Mouse (Mus musculus) liver, embryonic 11.5 days (tissue): ENCODE data around the gene Serpina1d. TPM values are rescaled to one million over a fixed set of nuclear protein-coding genes. Genes with fewer than 3 reads are reported as not detected.
"Not testable (repeated sequence)": the region's sequence is repeated elsewhere in the genome, so short reads cannot be mapped to it uniquely, and the experiment has no call there.

Experiments used
- ATAC-seq: fragments of 200-750 bp; cut with Nextera tagmentation; replicated peaks from 2 replicates; pipeline ENCODE4 v1.8.0; 2017; ENCODE audit warnings: moderate number of reproducible peaks, mild to moderate bottlenecking, moderate TSS enrichment, moderate library complexity; ENCODE audit not compliant: low FRiP score
- DNase-seq: peaks from one replicate; pipeline ENCODE4 v3.0.0-alpha.2; 2017; ENCODE audit warnings: low spot score
- H3K27ac ChIP-seq: fragments of 300-500 bp; sonication (generic); 2 replicates; pipeline ENCODE4 v1.5.1; 2014; ENCODE audit warnings: mild to moderate bottlenecking, low read depth, low read length, control low read depth
- H3K27me3 ChIP-seq: fragments of 300-500 bp; sonication (generic); replicated peaks from 2 replicates; pipeline ENCODE4 v1.6.1; 2014; ENCODE audit warnings: low read length, mixed read lengths; ENCODE audit not compliant: control insufficient read depth, insufficient read depth
- H3K36me3 ChIP-seq: fragments of 300-500 bp; sonication (generic); 2 replicates; pipeline ENCODE4 v1.6.1; 2014; ENCODE audit warnings: mild to moderate bottlenecking, low read length, moderate library complexity, mixed read lengths; ENCODE audit not compliant: control insufficient read depth, insufficient read depth
- H3K4me1 ChIP-seq: fragments of 300-500 bp; sonication (generic); replicated peaks from 2 replicates; pipeline ENCODE4 v1.6.1; 2014; ENCODE audit warnings: low read length, mixed read lengths; ENCODE audit not compliant: control insufficient read depth, insufficient read depth
- H3K4me2 ChIP-seq: fragments of 300-500 bp; sonication (generic); 2 replicates; pipeline ENCODE4 v1.6.1; 2014; ENCODE audit warnings: mild to moderate bottlenecking, control low read depth, moderate library complexity
- H3K4me3 ChIP-seq: fragments of 300-500 bp; sonication (generic); 2 replicates; pipeline ENCODE4 v1.5.1; 2014; ENCODE audit warnings: low read depth, low read length, control low read depth
- H3K9ac ChIP-seq: fragments of 300-500 bp; sonication (generic); 2 replicates; pipeline ENCODE4 v1.6.1; 2014; ENCODE audit warnings: low read depth, low read length, control low read depth
- H3K9me3 ChIP-seq: fragments of 300-500 bp; sonication (generic); 2 replicates; pipeline ENCODE4 v1.6.1; 2016; ENCODE audit warnings: low read length, inconsistent platforms, mixed read lengths; ENCODE audit not compliant: control insufficient read depth
- WGBS: fragments of 180-500 bp; shearing (Covaris S2); extraction: QIAGEN DNeasy Blood & Tissue Kit; methylation state at CpG from one replicate; pipeline ENCODE4 v1.1.7; 2014; 5-methylcytosine and 5-hydroxymethylcytosine counted together
- polyA plus RNA-seq: library from polyadenylated mRNA; unstranded; fragments of >200 nt; fragmentation: Nextera tagmentation; extraction: Ambion mirVana; gene quantifications from 2 replicates; pipeline ENCODE4 v1.2.1, GENCODE M21; 2014

Gene Serpina1d
- polyA plus RNA-seq = 51.9 and 59.9 TPM in 2 replicates

DNA sequence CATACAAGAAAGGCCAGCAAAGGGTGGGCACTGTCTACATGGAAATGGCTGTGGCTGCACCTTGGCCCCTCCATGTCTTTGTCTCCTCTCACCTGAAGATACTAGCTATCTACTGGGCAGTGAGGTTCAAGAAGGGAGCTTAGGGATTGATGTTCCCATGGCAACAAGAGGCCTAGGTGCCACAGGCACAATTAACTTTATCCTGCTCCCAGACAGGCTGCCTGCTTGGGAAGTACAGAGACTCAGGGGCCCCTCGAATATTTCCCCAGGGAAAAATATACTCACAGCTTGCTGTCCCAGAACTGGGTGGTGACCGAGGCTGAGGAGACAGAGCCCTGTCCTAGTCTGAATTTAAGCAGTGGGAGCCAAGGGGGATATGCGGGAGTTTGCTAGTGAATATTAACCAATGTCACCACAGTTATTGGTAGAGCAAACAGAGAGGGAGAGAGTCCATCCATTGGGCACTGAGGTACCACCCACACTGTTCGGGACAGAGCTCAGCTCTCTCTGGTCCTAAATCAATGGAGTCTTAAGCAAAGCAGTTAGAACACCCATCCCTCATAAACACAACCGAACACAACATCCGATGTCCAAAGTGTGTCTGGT, at the start of gene Serpina1d:
Gene Serpina1d, minus strand, starts transcription at position 347 of the 606 bp plus-strand sequence.
- not testable (repeated sequence) for H3K27me3 ChIP-seq, H3K9ac ChIP-seq, H3K27ac ChIP-seq, H3K4me2 ChIP-seq, H3K36me3 ChIP-seq, H3K9me3 ChIP-seq, H3K4me1 ChIP-seq, DNase-seq, H3K4me3 ChIP-seq, ATAC-seq
- 65% methylated on average over 6 of the region's 6 CpGs for WGBS

DNA sequence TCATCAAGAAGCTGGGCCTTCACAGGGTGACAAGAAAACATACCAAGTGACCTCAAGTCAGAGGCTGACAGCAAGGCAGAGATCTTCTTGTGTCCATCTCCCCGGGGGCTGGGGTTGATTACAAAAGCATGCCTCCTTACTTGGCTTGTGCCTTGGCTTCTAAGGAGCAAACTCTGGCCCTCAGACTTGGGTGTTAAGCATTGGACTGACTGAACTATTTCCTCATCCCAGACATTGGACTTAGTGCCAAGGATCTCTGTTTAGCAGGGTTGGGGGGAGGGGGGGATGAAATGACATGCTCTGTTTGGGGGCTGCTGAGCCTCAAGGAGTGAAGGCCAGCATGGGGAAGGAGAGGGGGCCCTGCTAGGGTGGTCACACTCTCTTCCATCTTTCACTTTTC, 2.8 kb downstream of the Serpina1d start:
- ATAC-seq, DNase-seq, H3K4me1 ChIP-seq, H3K9me3 ChIP-seq, H3K4me3 ChIP-seq, H3K36me3 ChIP-seq, H3K27ac ChIP-seq, H3K27me3 ChIP-seq, H3K9ac ChIP-seq, H3K4me2 ChIP-seq: not testable (repeated sequence)
- WGBS = 80% methylated on average over 1 of the region's 1 CpGs

GRCm38 (mm10) chr12:103763083-103763482, 10.3 kb downstream of the Serpina1d start:
- H3K4me2 ChIP-seq, DNase-seq, H3K9me3 ChIP-seq, ATAC-seq, H3K9ac ChIP-seq, H3K4me3 ChIP-seq, H3K4me1 ChIP-seq, H3K27me3 ChIP-seq, H3K27ac ChIP-seq, H3K36me3 ChIP-seq: not testable (repeated sequence)
- 79% methylated on average over 3 of the region's 3 CpGs for WGBS

DNA sequence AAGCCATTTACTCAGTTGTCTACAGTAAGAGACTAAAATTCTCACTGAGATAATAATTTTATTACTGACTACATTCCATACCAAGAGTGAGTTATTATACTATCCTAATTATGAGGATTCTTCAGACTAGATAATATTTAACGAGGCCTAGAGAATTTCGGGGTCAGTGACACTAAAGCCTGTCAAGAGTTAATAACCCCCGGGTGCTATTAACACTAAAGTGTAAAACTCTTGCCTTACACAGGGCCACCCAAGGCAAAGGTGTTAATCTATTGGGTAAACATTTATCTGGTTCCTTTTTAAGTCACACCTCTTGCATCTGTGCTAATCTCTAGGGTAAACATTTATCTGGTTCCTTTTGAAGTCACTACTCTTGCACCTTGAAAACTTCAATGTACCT, 13.1 kb downstream of the Serpina1d start:
- not testable (repeated sequence) for H3K9me3 ChIP-seq, ATAC-seq, H3K4me1 ChIP-seq, H3K4me2 ChIP-seq, H3K9ac ChIP-seq, H3K4me3 ChIP-seq, H3K27me3 ChIP-seq, H3K27ac ChIP-seq, H3K36me3 ChIP-seq, DNase-seq
- WGBS = 82% methylated on average over 3 of the region's 3 CpGs

DNA sequence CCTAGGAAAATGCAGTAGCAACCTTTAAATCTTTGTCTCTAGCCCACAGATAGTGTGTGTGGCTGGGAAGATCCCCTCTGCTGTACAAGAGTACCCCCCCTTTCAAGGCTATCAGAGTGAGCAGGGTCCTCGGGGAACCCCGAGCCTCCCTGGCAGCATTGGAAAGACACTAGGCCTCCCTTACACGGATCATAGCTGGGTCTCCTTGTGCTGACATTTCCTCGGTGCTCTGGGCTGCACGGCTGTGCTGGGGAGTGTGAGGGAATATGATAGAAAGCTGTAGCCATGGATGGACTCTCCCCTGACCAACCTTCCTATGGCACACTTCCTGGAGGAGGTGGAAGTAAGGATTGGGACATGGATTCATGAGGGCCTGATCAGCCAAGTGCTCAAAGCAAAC, 27.4 kb downstream of the Serpina1d start:
- not testable (repeated sequence) for H3K4me3 ChIP-seq, DNase-seq, H3K9ac ChIP-seq, H3K4me2 ChIP-seq, H3K27ac ChIP-seq, H3K27me3 ChIP-seq, ATAC-seq, H3K9me3 ChIP-seq, H3K4me1 ChIP-seq, H3K36me3 ChIP-seq
- 76% methylated on average over 5 of the region's 5 CpGs for WGBS

GRCm38 (mm10) chr12:103737791-103738580, 35.4 kb downstream of the Serpina1d start:
- H3K9ac ChIP-seq, H3K4me2 ChIP-seq, DNase-seq, H3K36me3 ChIP-seq, H3K27me3 ChIP-seq, H3K9me3 ChIP-seq, H3K27ac ChIP-seq, ATAC-seq, H3K4me1 ChIP-seq: not testable (repeated sequence)
- 66% methylated on average over 5 of the region's 6 CpGs for WGBS
- peak overlapping the region; percentile 38 for H3K4me3 ChIP-seq

GRCm38 (mm10) chr12:103735566-103735965, 37.8 kb downstream of the Serpina1d start:
- not testable (repeated sequence) for H3K27me3 ChIP-seq, H3K4me3 ChIP-seq, H3K9me3 ChIP-seq, H3K4me1 ChIP-seq, H3K36me3 ChIP-seq, H3K9ac ChIP-seq, H3K27ac ChIP-seq, ATAC-seq, H3K4me2 ChIP-seq, DNase-seq
- 81% methylated on average over 4 of the region's 4 CpGs for WGBS

DNA sequence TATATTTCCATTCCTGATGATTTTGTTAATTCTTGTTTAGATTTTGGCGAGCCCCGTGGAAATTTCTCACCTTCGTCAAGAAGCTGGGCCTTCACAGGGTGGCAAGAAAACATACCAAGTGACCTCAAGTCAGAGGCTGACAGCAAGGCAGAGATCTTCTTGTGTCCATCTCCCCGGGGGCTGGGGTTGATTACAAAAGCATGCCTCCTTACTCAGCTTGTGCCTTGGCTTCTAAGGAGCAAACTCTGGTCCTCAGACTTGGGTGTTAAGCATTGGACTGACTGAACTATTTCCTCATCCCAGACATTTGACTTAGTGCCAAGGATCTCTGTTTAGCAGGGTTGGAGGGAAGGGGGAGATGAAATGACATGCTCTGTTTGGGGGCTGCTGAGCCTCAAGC, 38.3 kb downstream of the Serpina1d start:
- H3K9ac ChIP-seq, H3K4me3 ChIP-seq, ATAC-seq, H3K4me1 ChIP-seq, H3K9me3 ChIP-seq, H3K4me2 ChIP-seq, H3K36me3 ChIP-seq, DNase-seq, H3K27me3 ChIP-seq, H3K27ac ChIP-seq: not testable (repeated sequence)
- 67% methylated on average over 4 of the region's 4 CpGs for WGBS
